Mouse (Mus musculus) lung, embryonic 14.5 days (tissue): Measurements from ENCODE around the gene Mphosph9. TPM values are rescaled to one million over a fixed set of nuclear protein-coding genes. Genes with fewer than 3 reads are reported as not detected.

ENCODE experiments used
- ATAC-seq: fragments of 200-750 bp; cut with Nextera tagmentation; 2 replicates; pipeline ENCODE4 v1.8.0; 2017; ENCODE audit warnings: mild to moderate bottlenecking, moderate TSS enrichment, moderate library complexity; ENCODE audit not compliant: insufficient read depth
- DNase-seq: peaks from one replicate; pipeline ENCODE4 v3.0.0-alpha.2; 2015
- H3K27ac ChIP-seq: fragments of 300-500 bp; sonication (generic); 2 replicates; pipeline ENCODE4 v1.5.1; 2014; ENCODE audit warnings: low read depth, mild to moderate bottlenecking, moderate library complexity
- H3K27me3 ChIP-seq: fragments of 300-500 bp; sonication (generic); 2 replicates; pipeline ENCODE4 v1.6.1; 2014; ENCODE audit warnings: low read length, control low read depth; ENCODE audit not compliant: insufficient read depth
- H3K36me3 ChIP-seq: fragments of 300-500 bp; sonication (generic); 2 replicates; pipeline ENCODE4 v1.6.1; 2014; ENCODE audit warnings: control low read depth; ENCODE audit not compliant: insufficient read depth
- H3K4me1 ChIP-seq: fragments of 300-500 bp; sonication (generic); 2 replicates; pipeline ENCODE4 v1.6.1; 2014; ENCODE audit warnings: antibody characterized with exemption, control low read depth; ENCODE audit not compliant: insufficient read depth
- H3K4me2 ChIP-seq: fragments of 300-500 bp; sonication (generic); 2 replicates; pipeline ENCODE4 v1.6.1; 2014; ENCODE audit warnings: mild to moderate bottlenecking
- H3K4me3 ChIP-seq: fragments of 300-500 bp; sonication (generic); 2 replicates; pipeline ENCODE4 v1.5.1; 2014; ENCODE audit warnings: low read depth, low read length
- H3K9ac ChIP-seq: fragments of 300-500 bp; sonication (generic); 2 replicates; pipeline ENCODE4 v1.6.1; 2014
- H3K9me3 ChIP-seq: fragments of 300-500 bp; sonication (generic); 2 replicates; pipeline ENCODE4 v1.6.1; 2016; ENCODE audit warnings: low read depth, low read length, control low read depth
- CTCF ChIP-seq: IDR thresholded peaks from 2 replicates; pipeline ENCODE4 v1.5.1; 2016; ENCODE audit warnings: antibody characterized with exemption, low read depth
- WGBS: fragments of 180-500 bp; shearing (Covaris S2); extraction: QIAGEN DNeasy Blood & Tissue Kit; methylation state at CpG from one replicate; pipeline ENCODE4 v1.1.7; 2014; 5-methylcytosine and 5-hydroxymethylcytosine counted together
- polyA plus RNA-seq: library from polyadenylated mRNA; unstranded; fragments of >200 nt; fragmentation: Nextera tagmentation; extraction: Ambion mirVana; gene quantifications from 2 replicates; pipeline ENCODE4 v1.2.1, GENCODE M21; 2014

Gene Mphosph9
- polyA plus RNA-seq, 1 experiment from 2014 or later, result 19.2 TPM

DNA sequence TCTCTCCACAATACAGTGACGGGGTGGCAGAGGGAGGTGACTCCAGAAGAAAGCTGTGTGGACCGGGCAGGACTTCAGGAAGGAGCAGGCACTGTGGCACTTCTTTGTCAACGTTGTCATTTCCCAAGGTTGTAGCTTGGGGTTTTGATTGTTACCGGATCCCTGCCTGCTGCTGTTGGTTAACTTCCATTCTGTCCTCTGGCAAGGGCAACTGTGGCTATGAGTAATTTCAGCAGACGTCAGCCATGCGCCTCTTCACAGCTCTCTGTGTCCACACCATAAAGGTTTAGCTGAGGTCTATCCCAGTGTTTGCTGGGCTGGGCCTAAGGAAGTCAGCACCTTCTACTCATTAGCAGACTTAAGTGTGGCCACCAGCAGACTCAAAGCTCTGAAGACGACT, 82.9 kb downstream of the Mphosph9 start:
- H3K4me2 ChIP-seq, result no peak overlapping the region
- no peak for TF ChIP-seq CTCF
- peaks cover 15% of the 10 kb centered on the region for H3K36me3 ChIP-seq
- WGBS, result 86% methylated on average over 7 of the region's 7 CpGs
- no peak for ATAC-seq
- no peak overlapping the region for H3K9ac ChIP-seq
- no peaks in the 10 kb centered on the region for H3K9me3 ChIP-seq
- no peaks in the 10 kb centered on the region for H3K27me3 ChIP-seq
- H3K27ac ChIP-seq, result no peak overlapping the region
- peaks cover 12% of the 10 kb centered on the region for H3K4me1 ChIP-seq
- DNase-seq, result no peak
- H3K4me3 ChIP-seq, result no peak overlapping the region

DNA sequence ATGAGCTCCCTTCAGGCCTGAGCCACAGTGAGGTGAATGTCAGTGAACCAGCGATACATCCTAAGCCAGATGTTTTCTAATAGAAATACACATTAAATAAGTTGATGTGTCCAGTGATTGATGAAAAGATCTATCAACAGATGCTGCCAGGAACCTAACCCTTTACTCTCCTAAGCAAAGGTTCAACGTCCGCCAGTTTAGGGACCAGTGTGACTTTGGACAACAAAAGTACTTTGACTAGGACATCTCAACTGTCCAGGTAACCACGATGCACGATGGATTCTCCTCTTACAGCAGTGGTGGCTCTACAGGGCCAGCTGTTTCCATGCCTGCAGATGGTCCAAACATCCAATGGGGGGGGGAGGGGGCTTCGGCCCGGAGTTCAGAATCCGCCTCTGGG, 83.3 kb downstream of the Mphosph9 start:
- H3K4me2 ChIP-seq, result no peak overlapping the region
- ATAC-seq (no peak), DNase-seq (no peak)
- 89% methylated on average over 8 of the region's 8 CpGs for WGBS
- no peak overlapping the region for H3K27ac ChIP-seq
- no peaks in the 10 kb centered on the region for H3K27me3 ChIP-seq
- no peak for TF ChIP-seq CTCF
- H3K36me3 ChIP-seq, result peaks cover 15% of the 10 kb centered on the region
- no peak overlapping the region for H3K9ac ChIP-seq
- H3K9me3 ChIP-seq, result no peaks in the 10 kb centered on the region
- H3K4me3 ChIP-seq, result no peak overlapping the region
- peaks cover 12% of the 10 kb centered on the region for H3K4me1 ChIP-seq

GRCm38 (mm10) chr5:124243236-124243901, 84.4 kb downstream of the Mphosph9 start:
- peaks cover 8% of the 10 kb centered on the region for H3K4me1 ChIP-seq
- no peak overlapping the region for H3K4me3 ChIP-seq
- no peak for TF ChIP-seq CTCF
- no peak overlapping the region for H3K9ac ChIP-seq
- no peak overlapping the region for H3K27ac ChIP-seq
- ATAC-seq, result no peak
- H3K27me3 ChIP-seq, result no peaks in the 10 kb centered on the region
- WGBS, result 82% methylated on average over 9 of the region's 9 CpGs
- H3K9me3 ChIP-seq, result no peaks in the 10 kb centered on the region
- no peak for DNase-seq
- peaks cover 15% of the 10 kb centered on the region for H3K36me3 ChIP-seq
- no peak overlapping the region for H3K4me2 ChIP-seq

GRCm38 (mm10) chr5:124241686-124242444, 85.9 kb downstream of the Mphosph9 start:
- H3K4me3 ChIP-seq, result no peak overlapping the region
- peak overlapping the region; percentile 50 for H3K27ac ChIP-seq
- ATAC-seq (no peak), DNase-seq (no peak)
- no peak for TF ChIP-seq CTCF
- no peaks in the 10 kb centered on the region for H3K9me3 ChIP-seq
- peaks cover 4% of the 10 kb centered on the region for H3K4me1 ChIP-seq
- H3K4me2 ChIP-seq, result no peak overlapping the region
- H3K9ac ChIP-seq, result no peak overlapping the region; the same call in 1 of the 2 replicates
- WGBS, result 37% methylated on average over 10 of the region's 10 CpGs
- H3K36me3 ChIP-seq, result peaks cover 15% of the 10 kb centered on the region
- H3K27me3 ChIP-seq, result no peaks in the 10 kb centered on the region

GRCm38 (mm10) chr5:124240841-124241685, 86.7 kb downstream of the Mphosph9 start:
- no peaks in the 10 kb centered on the region for H3K9me3 ChIP-seq
- H3K36me3 ChIP-seq, result peaks cover 15% of the 10 kb centered on the region
- H3K4me2 ChIP-seq, result no peak overlapping the region
- H3K4me1 ChIP-seq, result peaks cover 4% of the 10 kb centered on the region
- peak overlapping the region; percentile 50; the same call in 1 of the 2 replicates for H3K27ac ChIP-seq
- peak; percentile 21; the same call in 1 of the 2 replicates for ATAC-seq
- TF ChIP-seq CTCF, result no peak
- no peaks in the 10 kb centered on the region for H3K27me3 ChIP-seq
- WGBS, result 22% methylated on average over 22 of the region's 22 CpGs
- H3K9ac ChIP-seq, result no peak overlapping the region; the same call in 1 of the 2 replicates
- H3K4me3 ChIP-seq, result no peak overlapping the region
- peak; percentile 40 for DNase-seq

DNA sequence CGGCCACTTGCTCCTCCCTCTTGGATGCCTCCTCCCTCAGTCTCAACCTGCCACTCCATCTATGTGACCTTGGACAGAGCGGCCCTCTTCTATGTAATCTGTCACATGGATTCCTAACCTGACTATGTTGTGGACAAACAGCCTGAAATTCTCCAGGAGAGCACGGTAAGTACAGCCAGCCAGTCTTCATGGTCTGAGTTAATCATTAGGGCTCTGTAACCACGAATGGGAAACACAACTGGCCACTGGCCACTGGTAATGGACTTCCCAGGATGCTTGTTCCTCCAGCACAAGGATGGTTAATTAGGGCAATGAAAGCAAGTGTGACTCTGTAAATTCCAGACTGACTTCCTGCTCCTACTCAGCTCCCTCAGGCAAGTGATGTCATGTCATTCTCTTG, 91.6 kb downstream of the Mphosph9 start:
- Histone ChIP-seq H3K4me3 (no peak overlapping the region), H3K27ac (no peak overlapping the region), H3K27me3 (no peaks in the 10 kb centered on the region), H3K9ac (no peak overlapping the region), H3K36me3 (no peaks in the 10 kb centered on the region), H3K4me2 (no peak overlapping the region), H3K9me3 (no peaks in the 10 kb centered on the region), H3K4me1 (peaks cover 4% of the 10 kb centered on the region)
- ATAC-seq (no peak), DNase-seq (no peak)
- 74% methylated on average over 4 of the region's 4 CpGs for WGBS
- no peak for TF ChIP-seq CTCF
